Mouse (Mus musculus): Measurements from ENCODE around the gene Kcnb1. TPM values are rescaled to one million over a fixed set of nuclear protein-coding genes. Genes with fewer than 3 reads are reported as not detected.
A peak's percentile ranks its signal among the peaks of the same experiment; 100 is the strongest.

Gene Kcnb1
- total and polyA plus RNA-seq, 2 experiments from 2014 or later: 6.4 to 29.8 TPM

DNA sequence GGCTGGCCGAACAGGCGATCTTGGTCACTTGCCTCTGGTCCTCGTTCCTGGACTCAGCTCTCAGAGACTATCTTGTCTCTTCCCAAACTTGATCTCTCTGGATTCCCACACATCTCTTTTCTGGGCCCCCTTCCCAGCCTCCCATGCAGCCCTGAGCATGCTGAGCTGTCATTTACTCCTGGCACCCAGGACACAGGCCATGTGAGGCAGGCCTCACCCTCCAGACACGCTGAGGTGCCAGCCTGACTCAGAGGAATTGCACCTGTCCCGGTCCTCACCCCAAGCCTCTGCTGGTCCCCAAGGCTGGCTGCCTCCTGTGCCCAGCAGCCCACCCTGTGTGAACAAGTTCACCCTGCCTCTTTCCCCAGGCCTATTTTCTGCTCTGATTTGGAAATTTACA is 2.8 kb downstream of the Kcnb1 start:
- WGBS: 89% methylated on average over 5 of the region's 5 CpGs
- DNase-seq (ENCODE audit: low spot score) (no peak), ATAC-seq (ENCODE audit: low FRiP score) (no peak)
- peak overlapping the region; percentile 26 for H3K4me2 ChIP-seq (ENCODE audit: low read depth, low read length, poor library complexity, severe bottlenecking)
- H3K4me3 ChIP-seq (ENCODE audit: low read depth, low read length): no peak overlapping the region
- no peaks in the 10 kb centered on the region for H3K9me3 ChIP-seq (ENCODE audit: low read length)
- H3K27ac ChIP-seq (ENCODE audit: low read depth, low read length): no peak overlapping the region
- H3K9ac ChIP-seq (replicated peaks; ENCODE audit: low read length, poor library complexity, severe bottlenecking): peak overlapping the region; percentile 24; the same call in 1 of the 2 replicates
- 0 out of 2 replicates have a peak, but pooled peaks cover 5% of the 10 kb centered on the region for H3K36me3 ChIP-seq (ENCODE audit: insufficient read depth, low read length)
- peaks cover 10% of the 10 kb centered on the region for H3K4me1 ChIP-seq (ENCODE audit: insufficient read depth, low read length)
- TF ChIP-seq CTCF (IDR thresholded peaks at IDR 0.05): no peak
- no peaks in the 10 kb centered on the region for H3K27me3 ChIP-seq (ENCODE audit: insufficient read depth, low read length)

- no peak overlapping the region for H3K4me3 ChIP-seq (ENCODE audit: low read depth, low read length)
- no peaks in the 10 kb centered on the region for H3K9me3 ChIP-seq (ENCODE audit: low read length)
- peak overlapping the region; percentile 26 for H3K4me2 ChIP-seq (ENCODE audit: low read depth, low read length, poor library complexity, severe bottlenecking)
- ATAC-seq (ENCODE audit: low FRiP score) (no peak), DNase-seq (ENCODE audit: low spot score) (no peak)
- 42% methylated on average over 10 of the region's 10 CpGs for WGBS
- H3K27ac ChIP-seq (ENCODE audit: low read depth, low read length): no peak overlapping the region
- H3K9ac ChIP-seq (replicated peaks; ENCODE audit: low read length, poor library complexity, severe bottlenecking): 0 out of 2 replicates have a peak overlapping the region, but pooled peaks have one; percentile 19
- H3K36me3 ChIP-seq (ENCODE audit: insufficient read depth, low read length): 0 out of 2 replicates have a peak, but pooled peaks cover 6% of the 10 kb centered on the region
- no peaks in the 10 kb centered on the region for H3K27me3 ChIP-seq (ENCODE audit: insufficient read depth, low read length)
- TF ChIP-seq CTCF (IDR thresholded peaks at IDR 0.05): no peak
- H3K4me1 ChIP-seq (ENCODE audit: insufficient read depth, low read length): peaks cover 10% of the 10 kb centered on the region
Observed at GRCm38 (mm10) chr2:167186544-167186943, 3.4 kb downstream of the Kcnb1 start.

- TF ChIP-seq CTCF (IDR thresholded peaks at IDR 0.05): no peak
- H3K4me1 ChIP-seq (ENCODE audit: insufficient read depth, low read length): peaks cover 10% of the 10 kb centered on the region
- no peak overlapping the region for H3K4me3 ChIP-seq (ENCODE audit: low read depth, low read length)
- H3K9ac ChIP-seq (replicated peaks; ENCODE audit: low read length, poor library complexity, severe bottlenecking): no peak overlapping the region
- DNase-seq (ENCODE audit: low spot score) (no peak), ATAC-seq (ENCODE audit: low FRiP score) (no peak)
- H3K27me3 ChIP-seq (ENCODE audit: insufficient read depth, low read length): no peaks in the 10 kb centered on the region
- peak overlapping the region; percentile 26 for H3K4me2 ChIP-seq (ENCODE audit: low read depth, low read length, poor library complexity, severe bottlenecking)
- H3K36me3 ChIP-seq (ENCODE audit: insufficient read depth, low read length): 0 out of 2 replicates have a peak, but pooled peaks cover 9% of the 10 kb centered on the region
- H3K27ac ChIP-seq (ENCODE audit: low read depth, low read length): no peak overlapping the region
- H3K9me3 ChIP-seq (ENCODE audit: low read length): no peaks in the 10 kb centered on the region
- 52% methylated on average over 13 of the region's 13 CpGs for WGBS
Observed at GRCm38 (mm10) chr2:167186003-167186402, 4.0 kb downstream of the Kcnb1 start.

GRCm38 (mm10) chr2:167185432-167185831 is 4.5 kb downstream of the Kcnb1 start:
- ATAC-seq (ENCODE audit: low FRiP score): no peak

GRCm38 (mm10) chr2:167181662-167182389 is 8.1 kb downstream of the Kcnb1 start:
- Histone ChIP-seq H3K4me2 (ENCODE audit: low read depth, low read length, poor library complexity, severe bottlenecking) (no peak overlapping the region), H3K27ac (ENCODE audit: low read depth, low read length) (no peak overlapping the region), H3K9me3 (ENCODE audit: low read length) (no peaks in the 10 kb centered on the region), H3K9ac (replicated peaks; ENCODE audit: low read length, poor library complexity, severe bottlenecking) (no peak overlapping the region), H3K4me3 (ENCODE audit: low read depth, low read length) (no peak overlapping the region), H3K4me1 (ENCODE audit: insufficient read depth, low read length) (peaks cover 2% of the 10 kb centered on the region; the same call in 1 of the 2 replicates), H3K27me3 (ENCODE audit: insufficient read depth, low read length) (no peaks in the 10 kb centered on the region), H3K36me3 (ENCODE audit: insufficient read depth, low read length) (peaks cover 14% of the 10 kb centered on the region; the same call in 1 of the 2 replicates)
- no peak for TF ChIP-seq CTCF (IDR thresholded peaks at IDR 0.05)
- no peak for DNase-seq (ENCODE audit: low spot score)
- ATAC-seq (ENCODE audit: low FRiP score): no peak
- WGBS: 86% methylated on average over 14 of the region's 14 CpGs

More at GRCm38 (mm10) chr2:167185432-167185831, 4.5 kb downstream of the Kcnb1 start:
- 85% methylated on average over 2 of the region's 2 CpGs for WGBS
- Histone ChIP-seq H3K4me1 (ENCODE audit: insufficient read depth, low read length) (peaks cover 5% of the 10 kb centered on the region), H3K9ac (replicated peaks; ENCODE audit: low read length, poor library complexity, severe bottlenecking) (no peak overlapping the region), H3K4me2 (ENCODE audit: low read depth, low read length, poor library complexity, severe bottlenecking) (no peak overlapping the region), H3K27me3 (ENCODE audit: insufficient read depth, low read length) (no peaks in the 10 kb centered on the region), H3K9me3 (ENCODE audit: low read length) (no peaks in the 10 kb centered on the region), H3K4me3 (ENCODE audit: low read depth, low read length) (no peak overlapping the region), H3K27ac (ENCODE audit: low read depth, low read length) (no peak overlapping the region), H3K36me3 (ENCODE audit: insufficient read depth, low read length) (peaks cover 13% of the 10 kb centered on the region; the same call in 1 of the 2 replicates)
- no peak for DNase-seq (ENCODE audit: low spot score)
- no peak for TF ChIP-seq CTCF (IDR thresholded peaks at IDR 0.05)

DNA sequence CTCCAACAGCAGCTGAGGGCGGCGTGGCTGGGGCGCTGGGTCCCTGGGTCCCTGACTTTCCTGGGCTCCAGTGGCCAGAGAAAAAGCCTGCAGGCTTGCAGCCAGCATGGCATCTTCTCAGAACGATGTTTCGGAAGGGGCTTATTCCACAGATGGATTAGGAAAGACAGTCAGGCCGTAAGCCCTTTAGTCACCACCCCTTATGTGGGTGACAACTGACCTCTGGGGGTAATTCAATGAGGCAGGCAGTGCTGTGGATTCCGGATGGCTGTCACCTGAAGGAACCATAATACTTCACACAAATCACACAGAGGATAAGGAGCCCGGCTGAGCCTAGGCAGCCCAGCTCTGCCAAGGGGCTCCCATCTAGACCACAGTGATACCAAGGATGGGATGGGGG is 8.9 kb downstream of the Kcnb1 start:
- Histone ChIP-seq H3K4me1 (ENCODE audit: insufficient read depth, low read length) (no peaks in the 10 kb centered on the region), H3K4me3 (ENCODE audit: low read depth, low read length) (no peak overlapping the region), H3K9me3 (ENCODE audit: low read length) (no peaks in the 10 kb centered on the region), H3K27ac (ENCODE audit: low read depth, low read length) (no peak overlapping the region), H3K9ac (replicated peaks; ENCODE audit: low read length, poor library complexity, severe bottlenecking) (no peak overlapping the region), H3K36me3 (ENCODE audit: insufficient read depth, low read length) (peaks cover 14% of the 10 kb centered on the region; the same call in 1 of the 2 replicates), H3K27me3 (ENCODE audit: insufficient read depth, low read length) (no peaks in the 10 kb centered on the region), H3K4me2 (ENCODE audit: low read depth, low read length, poor library complexity, severe bottlenecking) (no peak overlapping the region)
- TF ChIP-seq CTCF (IDR thresholded peaks at IDR 0.05): no peak
- ATAC-seq (ENCODE audit: low FRiP score) (no peak), DNase-seq (ENCODE audit: low spot score) (no peak)
- 73% methylated on average over 8 of the region's 8 CpGs for WGBS

All from midbrain, postnatal 0 days (tissue).